Mouse (Mus musculus) adrenal gland, postnatal 36 days (tissue): ENCODE measurements at regions not wholly inside any gene's neighbourhood (a gene's known extent, or its start where the extent isn't known, plus 50 kb on each side); places are given as distances from the start of the nearest gene placed in this dataset.
"Not testable (repeated sequence)": the region's sequence is repeated elsewhere in the genome, so short reads cannot be mapped to it uniquely, and the experiment has no call there.

Experiments
- DNase-seq, 2 experiments: peaks; one replicate each; pipeline ENCODE4 v3.0.0; 2021; ENCODE audit warnings: mixed read lengths in 1 of 2

DNA sequence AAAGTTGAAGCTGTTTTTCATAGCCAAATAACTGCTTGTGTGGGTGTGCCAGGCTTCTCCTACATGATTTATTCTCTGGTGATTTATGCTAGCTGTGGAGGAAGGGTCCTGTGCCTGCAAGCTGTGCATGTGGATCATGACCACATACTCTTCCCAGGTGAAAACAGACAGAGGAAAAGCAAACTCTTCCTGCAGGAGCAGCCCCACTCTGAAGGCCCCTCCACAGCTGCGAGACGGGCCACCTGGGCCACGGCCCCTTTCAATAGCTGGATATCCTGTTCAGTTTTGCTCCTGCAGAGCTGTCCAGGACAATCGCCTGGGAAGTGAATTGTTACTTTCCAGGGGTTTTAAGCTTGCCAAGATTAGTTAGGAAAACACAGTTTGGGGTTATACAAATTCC, 722.3 kb upstream of the Marcks start:
- peak; percentile 20 to 59 for DNase-seq

DNA sequence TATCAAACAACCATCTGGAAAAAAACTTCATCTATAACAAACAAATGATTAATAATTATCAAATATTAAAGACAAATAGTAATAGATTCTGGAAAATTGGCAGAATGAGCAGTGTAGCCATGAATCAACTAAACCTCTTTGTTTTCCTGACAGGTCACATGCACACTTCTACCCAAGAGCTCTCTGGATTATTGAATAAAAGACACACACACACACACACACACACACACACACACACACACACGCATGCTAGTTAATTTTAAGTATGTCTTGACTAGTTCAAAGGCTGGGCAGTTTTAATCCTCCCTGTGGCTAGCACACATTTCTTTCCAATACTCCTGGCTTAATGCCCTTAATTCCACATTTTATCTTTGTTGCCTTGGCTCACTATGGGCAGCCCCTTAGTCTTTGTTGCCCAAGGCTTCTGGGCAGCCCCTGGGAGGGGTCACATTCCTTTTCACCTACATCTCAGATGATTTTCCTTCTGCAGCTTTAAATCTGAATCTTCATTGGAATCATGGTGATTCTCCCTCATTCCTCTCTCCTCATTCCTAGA, 710.6 kb upstream of the Marcks start:
- no peak for DNase-seq

DNA sequence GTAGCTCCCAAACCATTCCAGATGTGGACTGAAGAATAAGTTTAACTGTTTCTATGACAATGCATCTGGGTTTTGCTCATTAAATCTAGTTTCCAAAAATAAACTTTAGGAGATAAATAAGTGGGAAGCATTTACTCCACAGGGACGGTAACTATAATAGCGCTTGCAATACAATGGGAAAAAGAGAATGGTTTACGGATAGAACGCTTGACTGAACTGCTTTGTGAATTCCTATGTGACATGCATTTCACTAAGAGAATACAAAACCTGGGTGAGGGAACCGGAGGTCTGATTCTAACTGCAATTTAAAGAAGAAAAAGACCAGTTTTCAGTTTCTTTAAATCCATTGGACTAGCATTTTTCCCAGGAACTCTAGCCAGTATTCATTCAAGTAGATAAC, 704.1 kb upstream of the Marcks start:
- no peak for DNase-seq

DNA sequence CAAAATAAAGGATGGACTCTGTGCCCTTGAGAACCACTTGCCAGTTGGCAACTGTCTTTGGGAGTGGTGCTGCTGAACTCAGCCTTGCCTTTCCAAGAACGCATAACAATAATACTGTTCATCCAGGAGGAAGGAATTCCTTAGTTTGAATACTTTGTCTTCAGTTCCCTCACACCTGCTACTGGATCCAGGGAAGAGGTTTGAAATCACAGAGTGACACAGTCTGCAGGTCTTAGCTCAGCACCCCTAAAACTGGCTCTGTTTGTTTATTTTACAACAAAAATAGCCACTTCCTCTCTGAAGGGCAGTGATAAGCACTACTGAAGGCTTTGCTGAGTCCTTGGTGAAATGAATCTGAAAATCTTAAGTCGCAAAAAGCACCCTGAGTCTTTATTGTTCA, 703.1 kb upstream of the Marcks start:
- DNase-seq: peak; percentile 5 to 13

DNA sequence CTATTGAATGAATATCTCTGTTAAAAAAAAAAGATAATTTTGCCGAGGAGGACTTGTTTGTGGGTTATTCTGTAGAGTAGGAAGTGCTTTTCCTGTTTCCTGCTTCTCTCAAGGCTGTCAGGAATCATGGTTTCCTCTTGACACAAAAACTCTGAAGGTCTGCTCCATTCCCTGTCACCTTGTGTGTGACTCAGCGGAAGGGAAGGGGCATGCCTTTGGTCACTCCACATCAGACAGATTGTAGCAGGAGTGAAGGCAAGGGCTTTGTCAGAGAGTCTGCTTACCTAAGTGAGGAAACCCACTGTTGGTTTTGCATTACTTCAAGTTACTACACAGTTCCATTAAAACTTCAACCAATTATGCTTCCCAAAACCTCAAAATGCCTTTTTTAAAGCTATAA, 699.0 kb upstream of the Marcks start:
- peak; percentile 12 to 30 for DNase-seq

DNA sequence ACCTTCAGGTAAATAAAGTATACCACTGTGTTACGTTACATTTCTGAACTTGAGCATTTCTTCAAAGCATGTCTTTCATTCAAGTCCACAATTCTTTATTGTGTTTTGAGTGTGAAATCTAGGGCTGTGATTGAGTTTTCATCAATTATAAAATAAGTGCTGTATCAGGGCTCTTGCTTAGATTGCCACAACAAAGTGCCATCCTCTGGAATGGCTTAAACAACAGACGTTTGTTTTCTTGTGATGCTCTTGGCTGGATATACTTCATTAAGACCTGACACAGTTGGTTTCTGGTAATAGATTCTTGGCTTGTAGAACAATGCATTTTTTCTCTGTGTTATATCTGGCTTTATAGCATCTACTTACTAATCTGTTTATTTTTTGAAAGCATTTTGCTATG, 674.3 kb upstream of the Marcks start:
- DNase-seq: no peak

DNA sequence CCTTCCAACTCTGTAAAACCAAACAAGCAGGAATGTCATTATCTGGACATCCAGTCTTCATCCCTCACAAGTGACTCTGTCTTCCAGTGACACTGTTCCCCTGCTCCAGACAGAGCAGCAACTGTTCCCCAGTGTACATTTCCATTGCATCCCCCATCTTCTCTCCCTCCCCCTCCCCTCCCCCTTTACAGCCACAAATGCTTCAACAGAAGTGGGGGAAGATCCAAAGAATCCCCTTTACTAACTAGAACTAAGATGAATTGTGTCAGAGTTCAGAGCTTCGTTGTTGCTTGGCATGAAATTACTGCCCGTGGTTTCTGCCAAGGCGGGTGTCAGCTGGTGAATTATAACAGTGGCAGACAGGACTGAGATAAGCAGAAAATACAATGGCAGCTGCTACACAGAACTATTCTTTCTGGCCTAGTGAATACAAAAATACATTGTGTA, 673.7 kb upstream of the Marcks start:
- peak; percentile 55 to 68 for DNase-seq

DNA sequence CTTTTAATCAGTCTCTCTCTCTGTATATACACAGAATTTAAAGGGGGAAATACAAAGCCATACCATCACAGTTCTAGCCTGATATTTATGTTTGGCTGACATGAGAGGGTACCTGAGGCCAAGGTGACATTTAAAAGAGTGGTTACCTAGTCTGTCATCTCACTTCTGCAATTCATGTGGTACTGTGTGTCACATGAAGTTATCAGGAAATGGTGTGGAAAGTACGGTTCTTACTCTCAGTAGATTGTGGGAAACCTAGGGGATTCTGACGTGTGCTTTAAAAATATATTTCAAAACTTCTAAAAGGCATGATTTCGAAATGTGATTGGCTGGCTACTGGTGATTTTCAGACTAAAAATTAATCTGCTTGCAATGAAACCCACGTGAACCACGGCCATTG, 673.1 kb upstream of the Marcks start:
- DNase-seq: no peak

DNA sequence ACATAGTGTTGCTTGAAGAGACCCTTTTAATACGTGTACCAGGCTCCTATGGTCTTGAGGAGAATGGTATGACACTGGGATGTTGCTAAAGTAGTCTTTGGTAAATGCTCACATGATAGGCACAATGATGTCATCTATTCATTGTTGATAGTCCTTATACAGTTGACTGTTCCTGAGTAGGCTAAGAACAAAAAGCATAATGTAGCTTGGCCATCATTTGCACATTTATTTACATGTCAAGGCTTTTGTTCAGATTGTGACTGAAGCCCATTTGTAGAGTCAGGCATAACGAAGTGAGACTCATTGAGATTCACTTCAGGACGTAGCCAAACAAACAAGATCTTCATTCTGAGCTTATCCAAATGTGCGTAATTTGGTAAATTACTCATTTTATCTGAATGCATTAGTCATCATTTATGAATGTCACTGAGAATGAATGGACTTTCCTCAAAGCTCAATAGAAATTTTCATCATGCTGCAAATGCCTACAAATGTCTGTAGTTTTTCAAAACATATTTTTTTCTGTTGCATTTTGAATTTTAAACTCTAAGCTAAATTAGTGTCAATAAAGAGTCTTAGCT, 664.6 kb upstream of the Marcks start:
- DNase-seq: no peak

DNA sequence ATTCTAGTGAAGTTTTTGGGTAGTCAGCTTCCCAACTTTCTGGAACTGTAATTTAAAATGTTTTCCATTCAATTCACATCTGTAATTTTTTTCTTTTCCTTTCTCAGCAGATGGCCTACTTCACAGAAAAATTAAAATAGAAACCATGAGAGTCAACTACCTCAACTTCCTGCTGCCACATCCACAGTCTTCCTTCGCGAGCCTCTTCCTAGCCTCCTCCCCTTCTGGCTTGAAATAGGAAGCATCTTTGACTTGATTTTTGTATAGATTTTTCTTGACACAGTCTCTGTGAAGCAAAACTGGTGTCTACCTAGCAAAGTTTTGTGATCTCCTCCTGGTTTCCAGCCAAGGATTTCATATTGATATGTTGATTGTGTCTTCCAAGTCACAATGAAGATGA, 660.7 kb upstream of the Marcks start:
- DNase-seq: no peak

DNA sequence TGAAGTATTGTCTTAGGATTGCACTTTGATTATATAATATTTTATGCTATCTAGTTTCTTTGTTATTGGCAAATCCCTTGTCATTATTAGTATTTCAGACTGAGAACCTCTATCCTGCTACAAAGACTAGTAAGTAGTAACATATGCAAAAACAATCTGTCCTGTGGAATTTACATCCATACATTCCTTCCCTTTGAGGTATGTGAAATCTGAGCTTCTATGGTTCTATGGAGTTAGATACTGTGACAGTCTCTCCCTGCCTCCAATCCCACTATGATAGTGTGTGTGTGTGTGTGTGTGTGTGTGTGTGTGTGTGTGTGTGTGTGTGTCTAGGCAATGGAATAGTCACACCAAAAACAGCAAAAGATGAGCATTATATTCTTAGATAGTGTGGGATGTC, 659.6 kb upstream of the Marcks start:
- DNase-seq: no peak

DNA sequence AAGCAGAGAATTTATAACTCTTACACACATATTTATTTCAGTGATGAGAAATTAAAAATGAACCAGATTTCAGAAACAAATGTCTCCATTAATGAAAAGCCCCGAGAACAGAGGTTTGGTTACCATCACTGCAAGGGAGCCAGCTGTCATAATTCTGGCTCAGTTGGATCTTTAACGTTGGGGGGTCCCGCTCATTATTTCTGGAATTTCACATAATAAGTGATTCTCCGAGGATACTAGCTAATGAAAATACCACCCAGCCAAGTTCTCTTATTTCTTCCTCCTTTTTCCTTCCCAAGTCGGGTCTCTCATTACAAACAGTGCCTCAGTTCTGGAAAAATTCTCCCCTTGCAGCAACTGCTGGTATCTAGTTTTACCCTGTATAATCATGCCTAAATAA, 659.0 kb upstream of the Marcks start:
- no peak for DNase-seq

DNA sequence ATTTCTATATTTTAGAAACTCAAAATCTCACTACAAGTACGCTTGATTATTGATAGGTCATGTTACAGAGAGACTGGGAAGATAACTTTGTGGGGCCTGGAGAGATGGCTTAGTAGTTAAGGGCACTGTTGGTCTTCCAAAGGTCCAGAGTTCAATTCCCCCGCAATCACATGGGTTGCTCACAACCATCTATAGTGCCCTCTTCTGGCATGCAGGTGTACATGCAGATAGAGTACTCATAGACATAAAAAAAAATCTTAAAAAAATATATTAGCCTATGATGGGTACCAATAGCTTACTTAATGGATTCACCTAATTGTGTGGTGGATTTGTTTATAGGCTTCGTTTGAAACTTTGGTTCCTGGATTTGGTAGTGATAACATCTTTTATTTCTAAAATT, 654.2 kb upstream of the Marcks start:
- DNase-seq: no peak

DNA sequence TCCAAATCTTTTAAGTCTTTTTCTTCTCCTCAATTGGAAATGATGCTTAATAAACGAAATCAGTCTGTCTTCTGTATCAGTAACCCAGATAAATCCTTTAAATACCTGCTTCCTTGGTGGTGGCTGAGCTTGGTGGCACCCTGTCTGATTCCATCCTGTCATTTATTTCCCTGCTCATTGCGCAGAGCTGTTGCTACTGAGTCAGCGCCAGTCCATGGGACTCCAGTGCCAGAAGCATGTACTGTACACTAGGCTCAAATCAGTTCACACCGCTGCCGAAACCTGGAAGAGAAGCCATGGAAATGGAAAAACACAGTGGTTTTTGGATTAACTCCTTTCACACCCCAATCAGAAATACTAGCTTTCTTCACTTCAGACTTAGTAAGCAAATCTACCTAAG, 649.3 kb upstream of the Marcks start:
- DNase-seq: no peak

DNA sequence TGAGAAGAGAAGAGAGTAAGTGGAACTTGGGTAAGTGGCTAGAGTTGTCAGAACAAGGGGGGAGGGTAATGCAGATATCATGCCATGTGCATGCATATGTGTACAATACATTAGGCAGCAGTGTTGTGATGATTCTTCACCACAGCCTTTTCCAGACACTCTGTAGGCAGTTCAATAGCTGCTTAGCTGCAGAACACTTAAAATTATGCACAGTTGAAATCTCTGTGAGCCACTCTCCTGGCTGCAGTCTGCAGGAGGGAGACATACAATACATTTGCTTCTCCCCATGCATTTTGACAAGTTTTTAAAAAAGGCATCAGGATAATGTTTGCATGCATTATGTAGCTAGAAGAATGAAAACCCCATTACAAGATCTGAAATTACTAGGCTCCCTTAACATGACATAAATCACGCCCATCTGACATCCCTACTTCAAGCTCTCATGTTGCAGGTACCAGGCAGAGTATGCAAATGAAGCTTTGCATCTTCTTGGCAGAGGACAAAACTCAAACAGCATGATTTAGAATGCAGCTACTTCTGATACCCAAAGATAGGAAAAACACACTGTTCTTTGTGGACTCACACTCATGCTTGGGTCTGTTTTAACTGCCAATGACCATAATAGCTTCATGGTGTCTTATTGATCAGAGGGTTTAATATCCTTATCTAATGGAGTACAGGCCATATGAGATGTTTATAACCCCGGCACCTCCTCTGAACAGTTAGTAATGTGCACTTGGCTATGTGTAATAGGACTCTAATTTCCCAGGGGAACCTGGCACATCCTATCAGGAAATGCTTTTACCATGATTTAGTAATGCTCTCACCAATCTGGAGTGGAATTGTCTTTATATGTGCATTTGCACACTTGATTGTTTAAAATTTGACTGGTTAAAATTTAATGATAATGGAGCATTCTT, 640.9 kb upstream of the Marcks start:
- DNase-seq: no peak

DNA sequence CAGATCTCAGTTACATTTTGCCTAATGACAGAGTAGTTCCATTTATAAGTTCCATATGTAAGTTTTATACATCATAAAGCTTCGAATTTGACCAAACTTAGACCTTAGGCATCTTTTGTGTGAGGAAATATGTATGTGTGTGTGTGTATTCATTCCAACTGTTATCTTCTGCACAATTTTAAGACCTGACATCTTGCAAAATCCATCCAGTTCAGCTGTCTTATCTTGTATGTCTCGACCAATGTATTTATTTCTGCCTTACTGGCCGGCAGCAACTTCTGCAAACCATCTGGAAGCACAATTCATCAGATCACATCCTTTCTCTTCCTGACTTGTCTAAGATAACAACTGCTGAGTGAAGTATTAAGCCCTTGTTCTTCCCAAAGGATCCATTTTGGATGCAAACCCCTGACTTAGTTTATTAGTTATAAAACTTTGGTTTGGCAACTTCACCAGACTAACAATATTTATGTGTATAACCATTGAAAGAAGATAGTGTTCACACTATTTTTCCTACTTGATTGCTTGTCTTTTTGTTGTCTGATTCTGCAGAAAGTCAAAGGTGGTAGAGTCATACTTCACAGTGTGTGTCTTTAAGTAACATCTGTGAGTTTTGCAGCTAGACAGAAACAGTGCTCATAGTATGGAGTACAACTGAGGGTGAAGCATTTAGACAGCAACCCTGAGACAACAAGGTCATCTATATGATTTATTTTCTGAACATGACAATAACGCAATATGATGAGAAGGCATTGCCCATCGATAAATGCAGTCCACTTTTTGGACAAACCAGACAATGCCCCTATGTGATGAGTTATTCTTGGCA, 622.0 kb upstream of the Marcks start:
- no peak for DNase-seq

DNA sequence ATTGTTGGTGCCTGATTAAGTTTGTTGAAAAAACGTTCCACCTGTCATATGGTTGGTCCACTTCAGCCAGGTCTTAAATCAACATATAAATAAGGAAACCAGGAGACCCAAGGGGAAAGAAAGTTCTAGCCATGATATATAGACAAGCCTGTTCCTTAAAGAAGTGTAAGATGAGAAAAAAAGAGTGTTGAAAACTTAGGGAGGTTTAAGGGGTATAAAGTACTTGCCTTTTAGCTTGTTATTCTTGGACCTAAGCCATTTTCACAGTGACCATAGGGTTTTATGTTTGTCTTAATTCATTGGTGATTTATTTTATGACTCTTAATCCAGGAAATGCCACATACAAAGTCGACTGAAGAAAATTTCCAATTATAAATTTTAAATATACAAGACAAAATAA, 602.9 kb upstream of the Marcks start:
- no peak for DNase-seq

DNA sequence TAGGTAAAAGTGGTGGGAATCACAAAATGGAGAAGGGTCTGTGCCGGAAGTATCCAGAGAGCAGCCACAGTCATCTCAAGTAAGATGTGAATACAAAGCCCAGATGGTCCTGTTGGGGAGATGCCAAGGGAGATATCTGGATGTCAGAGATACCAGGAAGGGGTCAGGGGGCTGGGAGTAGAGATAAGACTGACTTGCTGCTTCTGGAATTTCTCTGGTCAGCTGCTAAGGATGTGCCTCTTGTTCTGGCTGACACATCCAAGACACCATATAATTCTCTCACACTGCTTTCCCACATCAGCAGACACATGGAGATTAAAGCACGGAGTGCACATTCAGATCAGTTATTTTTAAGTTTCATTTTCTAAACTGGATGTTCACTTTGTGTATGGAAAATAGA, 600.3 kb upstream of the Marcks start:
- DNase-seq: peak in 1 of 2 experiments; percentile 25

DNA sequence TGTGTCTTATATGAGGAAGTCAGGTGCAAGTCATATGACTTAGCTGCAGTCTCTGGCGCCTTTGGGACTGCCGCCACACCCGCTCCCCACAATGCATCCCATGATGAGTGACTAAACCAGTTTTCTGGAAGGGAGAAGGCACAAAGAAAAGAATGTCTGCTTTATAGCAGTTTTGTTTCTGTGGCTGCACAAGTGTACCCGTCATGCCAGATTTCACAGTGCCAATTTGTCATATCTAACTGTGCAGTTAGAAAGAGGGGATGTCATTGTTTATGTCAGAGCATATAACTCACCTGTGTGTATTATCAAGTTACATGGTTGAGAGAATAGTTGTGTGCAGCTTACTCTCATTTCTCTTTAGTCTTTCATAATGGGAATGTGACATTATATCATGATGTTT, 586.9 kb upstream of the Marcks start:
- no peak for DNase-seq

DNA sequence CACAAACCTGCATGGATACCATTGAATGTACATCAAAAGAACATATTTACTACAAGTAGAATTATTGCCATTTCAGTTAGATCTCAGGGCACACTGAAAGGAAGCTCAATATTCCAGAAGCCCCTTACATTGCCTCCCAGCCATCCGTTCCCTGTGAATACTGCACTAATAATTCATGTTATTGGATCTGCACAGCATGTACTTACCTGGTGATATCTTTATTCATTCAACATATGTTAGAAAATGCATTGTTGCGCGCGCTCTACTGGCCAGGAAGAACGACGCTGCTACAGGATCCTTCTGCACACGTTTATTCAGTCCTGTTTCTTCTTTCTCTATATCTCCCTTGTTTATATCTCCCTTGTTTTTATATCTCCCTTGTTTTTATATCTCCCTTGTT, 586.3 kb upstream of the Marcks start:
- not testable (repeated sequence) for DNase-seq

DNA sequence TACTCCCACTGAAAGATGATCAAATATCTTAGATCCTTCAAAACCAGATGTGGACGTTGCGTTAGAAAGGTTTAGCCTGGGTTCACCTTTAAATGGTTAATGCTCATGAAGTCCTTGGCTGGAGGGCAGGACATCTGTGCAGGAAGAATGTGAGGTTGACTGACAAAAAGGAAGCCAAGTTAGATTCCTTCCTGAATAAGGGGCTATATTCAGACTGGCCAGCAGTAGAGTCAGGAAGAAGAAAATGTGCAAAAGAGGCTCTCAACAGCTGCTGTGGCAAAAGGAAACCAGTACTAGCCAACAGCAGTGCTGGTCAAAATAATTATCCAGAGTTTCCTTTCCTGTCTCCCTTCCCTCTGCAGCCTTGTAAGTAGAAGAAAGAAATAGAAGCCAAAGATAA, 582.0 kb upstream of the Marcks start:
- no peak for DNase-seq

DNA sequence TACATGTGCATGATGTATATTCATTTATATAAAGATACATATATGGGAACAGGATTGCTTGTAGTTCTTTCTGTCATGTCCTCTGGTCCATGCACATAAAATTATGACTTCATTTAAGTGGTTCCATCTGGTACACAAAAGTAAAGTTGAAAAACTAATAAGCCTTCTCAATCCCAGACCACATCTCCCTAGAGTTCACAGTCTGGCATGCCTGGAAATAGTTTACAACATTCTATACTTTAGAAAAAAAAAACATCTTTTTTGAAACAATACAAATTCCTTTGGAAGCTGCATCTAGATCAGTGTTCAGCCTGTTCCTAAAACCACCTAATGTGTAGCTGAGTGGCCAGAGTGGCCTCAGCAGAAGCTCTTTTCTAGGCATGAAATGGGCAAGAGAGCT, 578.2 kb upstream of the Marcks start:
- DNase-seq: no peak

DNA sequence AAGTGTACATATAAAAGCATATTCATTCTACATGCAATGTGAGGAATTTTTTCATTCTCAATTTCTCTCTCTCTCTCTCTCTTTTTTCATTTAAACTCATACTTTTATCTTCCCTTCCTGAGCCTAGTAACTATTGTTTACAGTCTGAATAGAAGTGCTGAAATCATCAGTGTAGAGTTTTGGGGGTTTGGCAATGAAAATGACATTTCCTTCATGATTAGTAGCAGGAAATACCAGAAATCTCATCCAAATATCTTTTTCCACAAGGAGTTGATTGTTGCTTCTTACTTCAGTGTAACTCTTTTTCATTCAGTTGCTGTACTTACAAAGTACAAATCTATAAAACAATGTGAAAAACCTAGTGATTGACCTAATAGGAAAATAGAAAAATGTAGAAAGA, 572.7 kb upstream of the Marcks start:
- DNase-seq: no peak
